Mouse (Mus musculus) hindbrain, embryonic 14.5 days (tissue): ENCODE measurements at regions not wholly inside any gene's neighbourhood (a gene's known extent, or its start where the extent isn't known, plus 50 kb on each side); places are given as distances from the start of the nearest gene placed in this dataset.

Experiments
- ATAC-seq: fragments of 200-750 bp; cut with Nextera tagmentation; 2 replicates; pipeline ENCODE4 v1.8.0; 2017; ENCODE audit warnings: moderate number of reproducible peaks, mild to moderate bottlenecking, moderate TSS enrichment, moderate library complexity; ENCODE audit not compliant: low FRiP score
- DNase-seq: peaks from one replicate; pipeline ENCODE4 v3.0.0-alpha.2; 2015; ENCODE audit warnings: low spot score
- H3K27ac ChIP-seq: fragments of 300-500 bp; sonication (generic); 2 replicates; pipeline ENCODE4 v1.5.1; 2014; ENCODE audit warnings: mild to moderate bottlenecking, moderate library complexity
- H3K27me3 ChIP-seq: fragments of 300-500 bp; sonication (generic); 2 replicates; pipeline ENCODE4 v1.6.1; 2014; ENCODE audit warnings: mild to moderate bottlenecking, low read length, mixed read lengths; ENCODE audit not compliant: control insufficient read depth, insufficient read depth
- H3K36me3 ChIP-seq: fragments of 300-500 bp; sonication (generic); replicated peaks from 2 replicates; pipeline ENCODE4 v1.6.1; 2014; ENCODE audit not compliant: control insufficient read depth, insufficient read depth
- H3K4me1 ChIP-seq: fragments of 300-500 bp; sonication (generic); replicated peaks from 2 replicates; pipeline ENCODE4 v1.6.1; 2014; ENCODE audit warnings: antibody characterized with exemption, low read length, mixed read lengths; ENCODE audit not compliant: control insufficient read depth, insufficient read depth
- H3K4me2 ChIP-seq: fragments of 300-500 bp; sonication (generic); replicated peaks from 2 replicates; pipeline ENCODE4 v1.6.1; 2014; ENCODE audit warnings: mild to moderate bottlenecking, moderate library complexity
- H3K4me3 ChIP-seq: fragments of 300-500 bp; sonication (generic); replicated peaks from 2 replicates; pipeline ENCODE4 v1.5.1; 2014; ENCODE audit warnings: mild to moderate bottlenecking, low read length
- H3K9ac ChIP-seq: fragments of 300-500 bp; sonication (generic); 2 replicates; pipeline ENCODE4 v1.6.1; 2014
- H3K9me3 ChIP-seq: fragments of 300-500 bp; sonication (generic); 2 replicates; pipeline ENCODE4 v1.6.1; 2016; ENCODE audit warnings: low read length; ENCODE audit not compliant: control insufficient read depth
- WGBS: fragments of 180-500 bp; shearing (Covaris S2); extraction: QIAGEN DNeasy Blood & Tissue Kit; methylation state at CpG from one replicate; pipeline ENCODE4 v1.1.7; 2014; 5-methylcytosine and 5-hydroxymethylcytosine counted together

DNA sequence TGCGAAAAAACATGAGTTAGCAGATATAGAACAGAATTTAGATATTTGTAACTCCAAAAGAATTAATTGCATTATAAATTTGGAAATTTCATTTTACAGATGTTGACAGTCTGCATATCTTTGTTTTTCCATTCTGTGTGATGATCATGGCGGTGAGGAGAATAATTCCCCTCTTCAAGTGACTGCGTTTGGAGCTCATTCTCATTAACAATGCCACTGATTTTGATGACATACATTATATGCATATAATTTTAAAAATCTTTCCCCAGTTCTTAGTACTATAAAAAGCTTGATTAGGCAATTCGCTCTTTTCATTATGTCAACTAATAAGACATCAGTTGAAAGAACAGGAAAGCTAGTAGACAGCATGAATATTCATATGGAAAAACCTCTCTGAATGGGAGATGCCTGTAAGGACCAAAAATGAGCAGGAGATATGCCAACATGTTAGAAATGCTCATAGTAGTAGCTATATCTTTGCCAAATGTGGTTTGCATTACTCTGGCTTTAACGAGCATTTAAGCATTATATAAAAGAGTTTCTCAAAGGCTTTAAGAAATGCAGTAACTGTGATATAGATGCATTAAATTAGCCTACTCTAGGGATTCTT lies 849.2 kb upstream of the Cldn34c4 start:
- no peak for DNase-seq
- 80% methylated on average over 5 of the region's 5 CpGs for WGBS
- H3K4me1 ChIP-seq: no peaks in the 10 kb centered on the region
- H3K9me3 ChIP-seq: no peaks in the 10 kb centered on the region
- H3K9ac ChIP-seq: no peak overlapping the region
- H3K4me3 ChIP-seq: no peak overlapping the region
- H3K27me3 ChIP-seq: no peaks in the 10 kb centered on the region
- H3K36me3 ChIP-seq: no peaks in the 10 kb centered on the region
- H3K4me2 ChIP-seq: no peak overlapping the region
- H3K27ac ChIP-seq: no peak overlapping the region
- ATAC-seq: no peak

DNA sequence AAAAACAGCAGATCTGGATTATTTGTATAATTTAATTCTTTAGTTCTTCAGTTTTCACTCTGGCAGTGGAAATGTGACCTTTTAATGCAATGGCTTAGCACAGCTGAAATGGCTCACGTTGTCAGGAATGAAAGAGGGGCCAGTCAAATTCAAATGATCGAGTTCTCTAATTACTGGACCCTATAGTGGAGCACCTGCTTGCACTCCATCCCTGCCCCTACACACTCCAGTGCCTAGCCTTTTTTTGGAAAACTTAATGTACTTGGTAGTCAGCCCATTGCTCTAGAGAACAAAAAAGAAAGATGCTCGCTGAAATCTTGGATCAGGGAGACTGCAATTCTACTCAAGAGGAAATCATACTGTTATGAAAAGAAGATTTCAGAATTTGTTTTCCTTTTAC lies 841.0 kb upstream of the Cldn34c4 start:
- Histone ChIP-seq H3K27ac (no peak overlapping the region), H3K9me3 (no peaks in the 10 kb centered on the region), H3K4me1 (no peaks in the 10 kb centered on the region), H3K4me2 (no peak overlapping the region), H3K4me3 (no peak overlapping the region), H3K36me3 (no peaks in the 10 kb centered on the region), H3K27me3 (no peaks in the 10 kb centered on the region), H3K9ac (no peak overlapping the region)
- no peak for ATAC-seq
- 23% methylated on average over 3 of the region's 3 CpGs for WGBS
- no peak for DNase-seq

DNA sequence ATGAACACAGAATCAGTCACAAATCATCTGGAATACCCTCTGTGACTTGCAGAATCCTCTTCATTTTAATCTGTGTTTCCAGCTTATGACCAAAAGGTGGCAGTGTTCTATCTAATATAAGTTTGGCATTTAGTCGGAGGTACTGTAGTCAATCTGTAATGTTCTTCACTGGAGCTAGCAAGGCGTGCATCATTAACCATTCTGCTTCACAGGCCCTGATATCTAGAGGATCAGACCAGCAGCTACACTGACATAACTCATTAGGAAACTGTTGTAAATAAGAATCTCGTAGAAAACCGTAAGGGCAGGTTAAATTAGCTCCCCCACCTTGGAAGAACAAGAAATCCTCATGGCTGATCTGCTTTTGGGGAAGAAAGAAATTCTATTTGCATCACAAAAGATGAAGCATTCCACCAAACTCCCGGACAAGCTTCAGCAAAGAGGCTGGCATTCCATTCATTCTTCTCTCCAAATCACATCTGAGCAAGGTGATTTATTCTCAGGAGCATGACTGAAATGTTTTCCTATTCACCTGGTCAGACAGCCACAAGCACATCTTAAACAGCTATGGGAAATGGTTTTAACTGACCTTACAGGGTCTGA lies 840.0 kb upstream of the Cldn34c4 start:
- no peaks in the 10 kb centered on the region for H3K9me3 ChIP-seq
- peak; percentile 61 for DNase-seq
- 7% methylated on average over 5 of the region's 5 CpGs for WGBS
- peak overlapping the region; percentile 47; the same call in 1 of the 2 replicates for H3K27ac ChIP-seq
- peak overlapping the region; percentile 17; the same call in 1 of the 2 replicates for H3K4me2 ChIP-seq
- no peaks in the 10 kb centered on the region for H3K27me3 ChIP-seq
- H3K4me1 ChIP-seq: no peaks in the 10 kb centered on the region
- no peak overlapping the region for H3K9ac ChIP-seq
- no peak overlapping the region for H3K4me3 ChIP-seq
- no peaks in the 10 kb centered on the region for H3K36me3 ChIP-seq
- peak; percentile 79 for ATAC-seq
